Mouse (Mus musculus) lung, embryonic 15.5 days (tissue): ENCODE results near the gene Cirbp. TPM values are rescaled to one million over a fixed set of nuclear protein-coding genes. Genes with fewer than 3 reads are reported as not detected.
"Not testable (repeated sequence)": the region's sequence is repeated elsewhere in the genome, so short reads cannot be mapped to it uniquely, and the experiment has no call there.

ENCODE experiments used
- ATAC-seq: fragments of 200-750 bp; cut with Nextera tagmentation; 2 replicates; pipeline ENCODE4 v1.8.0; 2017; ENCODE audit warnings: moderate number of reproducible peaks, borderline replicate concordance; ENCODE audit not compliant: low FRiP score, low TSS enrichment; ENCODE audit errors: extremely low read depth
- H3K27ac ChIP-seq: fragments of 300-500 bp; sonication (generic); 2 replicates; pipeline ENCODE4 v1.5.1; 2015; ENCODE audit warnings: moderate library complexity, mild to moderate bottlenecking, inconsistent platforms
- H3K27me3 ChIP-seq: fragments of 300-500 bp; sonication (generic); 2 replicates; pipeline ENCODE4 v1.6.1; 2015; ENCODE audit warnings: inconsistent platforms
- H3K36me3 ChIP-seq: fragments of 300-500 bp; sonication (generic); 2 replicates; pipeline ENCODE4 v1.6.1; 2015; ENCODE audit warnings: inconsistent platforms
- H3K4me1 ChIP-seq: fragments of 300-500 bp; sonication (generic); 2 replicates; pipeline ENCODE4 v1.6.1; 2015; ENCODE audit warnings: inconsistent platforms
- H3K4me2 ChIP-seq: fragments of 300-500 bp; sonication (generic); 2 replicates; pipeline ENCODE4 v1.6.1; 2015; ENCODE audit warnings: inconsistent platforms, mild to moderate bottlenecking, moderate library complexity
- H3K4me3 ChIP-seq: fragments of 300-500 bp; sonication (generic); 2 replicates; pipeline ENCODE4 v1.5.1; 2015; ENCODE audit warnings: mild to moderate bottlenecking, inconsistent platforms
- H3K9ac ChIP-seq: fragments of 300-500 bp; sonication (generic); 2 replicates; pipeline ENCODE4 v1.6.1; 2015; ENCODE audit warnings: inconsistent platforms
- H3K9me3 ChIP-seq: fragments of 300-500 bp; sonication (generic); 2 replicates; pipeline ENCODE4 v1.6.1; 2016; ENCODE audit warnings: inconsistent platforms
- WGBS: fragments of 180-500 bp; shearing (Covaris S2); methylation state at CpG from one replicate; pipeline ENCODE4 v1.1.7; 2015; 5-methylcytosine and 5-hydroxymethylcytosine counted together
- polyA plus RNA-seq: library from polyadenylated mRNA; unstranded; fragments of >200 nt; fragmentation: Nextera tagmentation; extraction: Ambion mirVana; gene quantifications from 2 replicates; pipeline ENCODE4 v1.2.1, GENCODE M21; 2015

The Cirbp gene
- polyA plus RNA-seq, 1 experiment from 2014 or later = 94.6 TPM

- no peak for ATAC-seq
- H3K27me3 ChIP-seq = peaks cover 14% of the 10 kb centered on the region
- no peak overlapping the region for H3K4me3 ChIP-seq
- H3K36me3 ChIP-seq = no peaks in the 10 kb centered on the region
- H3K4me2 ChIP-seq = no peak overlapping the region
- no peaks in the 10 kb centered on the region for H3K9me3 ChIP-seq
- H3K27ac ChIP-seq = no peak overlapping the region
- H3K9ac ChIP-seq = no peak overlapping the region
- 81% methylated on average over 1 of the region's 1 CpGs for WGBS
- peaks cover 3% of the 10 kb centered on the region; the same call in 1 of the 2 replicates for H3K4me1 ChIP-seq
These were observed 30.4 kb downstream of the Cirbp start for GRCm38 (mm10) chr10:80196167-80196566.

GRCm38 (mm10) chr10:80196778-80197581, 31.2 kb downstream of the Cirbp start:
- Histone ChIP-seq H3K36me3 (no peaks in the 10 kb centered on the region), H3K4me1 (peaks cover 3% of the 10 kb centered on the region; the same call in 1 of the 2 replicates), H3K9ac (no peak overlapping the region), H3K9me3 (no peaks in the 10 kb centered on the region), H3K4me2 (no peak overlapping the region), H3K4me3 (no peak overlapping the region), H3K27ac (no peak overlapping the region), H3K27me3 (peaks cover 7% of the 10 kb centered on the region)
- 76% methylated on average over 33 of the region's 33 CpGs for WGBS
- ATAC-seq = no peak

GRCm38 (mm10) chr10:80199440-80200008, 33.7 kb downstream of the Cirbp start:
- no peak overlapping the region for H3K27ac ChIP-seq

GRCm38 (mm10) chr10:80200485-80200884, 34.7 kb downstream of the Cirbp start:
- ATAC-seq = no peak
- Histone ChIP-seq H3K36me3 (no peaks in the 10 kb centered on the region), H3K9ac (no peak overlapping the region), H3K27ac (no peak overlapping the region), H3K4me2 (no peak overlapping the region), H3K9me3 (no peaks in the 10 kb centered on the region), H3K27me3 (no peaks in the 10 kb centered on the region), H3K4me1 (peaks cover 3% of the 10 kb centered on the region; the same call in 1 of the 2 replicates), H3K4me3 (no peak overlapping the region)
- 81% methylated on average over 6 of the region's 6 CpGs for WGBS

More at GRCm38 (mm10) chr10:80199440-80200008, 33.7 kb downstream of the Cirbp start:
- 54% methylated on average over 3 of the region's 3 CpGs for WGBS
- Histone ChIP-seq H3K9ac (no peak overlapping the region), H3K36me3 (no peaks in the 10 kb centered on the region), H3K27me3 (no peaks in the 10 kb centered on the region), H3K4me1 (peaks cover 3% of the 10 kb centered on the region; the same call in 1 of the 2 replicates), H3K9me3 (no peaks in the 10 kb centered on the region), H3K4me2 (no peak overlapping the region), H3K4me3 (no peak overlapping the region)
- peak; percentile 66; the same call in 1 of the 2 replicates for ATAC-seq

GRCm38 (mm10) chr10:80204055-80204454, 38.3 kb downstream of the Cirbp start:
- H3K36me3 ChIP-seq = no peaks in the 10 kb centered on the region
- H3K27ac ChIP-seq = no peak overlapping the region
- H3K27me3 ChIP-seq = peaks cover 4% of the 10 kb centered on the region; the same call in 1 of the 2 replicates
- no peak overlapping the region for H3K9ac ChIP-seq
- H3K4me2 ChIP-seq = no peak overlapping the region
- H3K4me1 ChIP-seq = peaks cover 3% of the 10 kb centered on the region; the same call in 1 of the 2 replicates
- no peak for ATAC-seq
- no peak overlapping the region for H3K4me3 ChIP-seq
- no peaks in the 10 kb centered on the region for H3K9me3 ChIP-seq
- 18% methylated on average over 7 of the region's 7 CpGs for WGBS

GRCm38 (mm10) chr10:80207201-80207600, 41.4 kb downstream of the Cirbp start:
- Histone ChIP-seq H3K4me2 (no peak overlapping the region), H3K4me3 (no peak overlapping the region), H3K36me3 (no peaks in the 10 kb centered on the region), H3K9ac (no peak overlapping the region), H3K27ac (no peak overlapping the region), H3K9me3 (no peaks in the 10 kb centered on the region), H3K4me1 (no peaks in the 10 kb centered on the region), H3K27me3 (peaks cover 6% of the 10 kb centered on the region; the same call in 1 of the 2 replicates)
- ATAC-seq = no peak
- 63% methylated on average over 1 of the region's 1 CpGs for WGBS

- ATAC-seq = no peak
- Histone ChIP-seq H3K4me3 (no peak overlapping the region), H3K27ac (no peak overlapping the region), H3K9me3 (no peaks in the 10 kb centered on the region), H3K36me3 (no peaks in the 10 kb centered on the region), H3K9ac (no peak overlapping the region), H3K4me1 (no peaks in the 10 kb centered on the region), H3K4me2 (no peak overlapping the region), H3K27me3 (peaks cover 6% of the 10 kb centered on the region; the same call in 1 of the 2 replicates)
- 68% methylated on average over 10 of the region's 10 CpGs for WGBS
These were observed 41.9 kb downstream of the Cirbp start for GRCm38 (mm10) chr10:80207676-80208075.

GRCm38 (mm10) chr10:80208248-80208647, 42.5 kb downstream of the Cirbp start:
- 61% methylated on average over 4 of the region's 4 CpGs for WGBS
- H3K4me2 ChIP-seq = no peak overlapping the region

GRCm38 (mm10) chr10:80208841-80209371, 43.1 kb downstream of the Cirbp start:
- H3K9ac ChIP-seq = no peak overlapping the region
- peaks cover 6% of the 10 kb centered on the region; the same call in 1 of the 2 replicates for H3K27me3 ChIP-seq
- 20% methylated on average over 24 of the region's 24 CpGs for WGBS
- H3K4me3 ChIP-seq = no peak overlapping the region
- H3K36me3 ChIP-seq = no peaks in the 10 kb centered on the region
- H3K27ac ChIP-seq = no peak overlapping the region
- H3K9me3 ChIP-seq = no peaks in the 10 kb centered on the region
- H3K4me1 ChIP-seq = no peaks in the 10 kb centered on the region
- no peak overlapping the region for H3K4me2 ChIP-seq
- ATAC-seq = no peak

More at GRCm38 (mm10) chr10:80208248-80208647, 42.5 kb downstream of the Cirbp start:
- H3K27ac ChIP-seq = no peak overlapping the region
- H3K9me3 ChIP-seq = no peaks in the 10 kb centered on the region
- H3K27me3 ChIP-seq = peaks cover 6% of the 10 kb centered on the region; the same call in 1 of the 2 replicates
- H3K4me3 ChIP-seq = no peak overlapping the region
- no peaks in the 10 kb centered on the region for H3K36me3 ChIP-seq
- H3K9ac ChIP-seq = no peak overlapping the region
- no peaks in the 10 kb centered on the region for H3K4me1 ChIP-seq
- ATAC-seq = no peak

GRCm38 (mm10) chr10:80211547-80212103, 45.8 kb downstream of the Cirbp start:
- H3K9me3 ChIP-seq, H3K4me1 ChIP-seq, H3K27ac ChIP-seq, ATAC-seq, H3K36me3 ChIP-seq, H3K4me3 ChIP-seq, H3K27me3 ChIP-seq, H3K4me2 ChIP-seq, H3K9ac ChIP-seq: not testable (repeated sequence)
- 67% methylated on average over 7 of the region's 7 CpGs for WGBS

- Histone ChIP-seq H3K4me1 (no peaks in the 10 kb centered on the region), H3K4me3 (no peak overlapping the region), H3K27ac (no peak overlapping the region), H3K4me2 (no peak overlapping the region), H3K9ac (no peak overlapping the region), H3K9me3 (no peaks in the 10 kb centered on the region), H3K36me3 (no peaks in the 10 kb centered on the region), H3K27me3 (no peaks in the 10 kb centered on the region)
- no peak for ATAC-seq
- WGBS = 30% methylated on average over 16 of the region's 16 CpGs
These were observed 49.4 kb downstream of the Cirbp start for GRCm38 (mm10) chr10:80215048-80215772.
